Mouse (Mus musculus): ENCODE data around the gene Cfdp1.

The Cfdp1 gene

DNA sequence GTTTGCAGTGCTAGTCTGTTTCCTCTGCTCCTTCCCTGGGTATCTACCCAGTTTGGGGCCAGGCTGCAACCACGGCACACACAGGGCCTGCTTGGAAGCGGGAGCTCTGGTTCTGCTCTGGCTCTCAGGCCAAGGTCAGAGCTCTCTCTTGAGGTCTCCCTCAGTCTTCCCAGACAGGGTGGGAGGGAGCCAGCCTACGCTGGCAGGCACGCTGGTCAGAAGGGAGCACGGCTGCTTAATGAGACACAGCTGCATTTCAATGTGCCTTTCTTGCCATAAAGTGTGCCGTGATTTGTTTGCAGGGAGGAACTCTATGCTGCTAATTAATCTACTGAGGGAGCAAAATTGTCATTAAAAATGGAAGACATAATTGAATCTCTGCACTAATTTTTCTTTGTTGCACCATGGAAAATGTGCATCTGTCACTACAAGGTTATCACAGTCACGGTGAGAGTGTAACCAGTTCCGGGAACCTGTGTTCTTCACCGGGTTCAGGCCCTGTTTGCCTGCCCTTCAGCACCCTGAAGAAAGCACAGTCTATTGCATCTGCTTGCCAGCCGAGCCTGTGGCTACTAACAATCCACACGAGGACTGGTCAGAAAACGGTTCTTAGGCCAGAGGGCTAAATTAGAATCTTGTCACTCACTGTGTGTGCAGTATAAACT, 84.2 kb downstream of the Cfdp1 start:
- no peak for DNase-seq (ENCODE audit: low read depth, low spot score)

DNA sequence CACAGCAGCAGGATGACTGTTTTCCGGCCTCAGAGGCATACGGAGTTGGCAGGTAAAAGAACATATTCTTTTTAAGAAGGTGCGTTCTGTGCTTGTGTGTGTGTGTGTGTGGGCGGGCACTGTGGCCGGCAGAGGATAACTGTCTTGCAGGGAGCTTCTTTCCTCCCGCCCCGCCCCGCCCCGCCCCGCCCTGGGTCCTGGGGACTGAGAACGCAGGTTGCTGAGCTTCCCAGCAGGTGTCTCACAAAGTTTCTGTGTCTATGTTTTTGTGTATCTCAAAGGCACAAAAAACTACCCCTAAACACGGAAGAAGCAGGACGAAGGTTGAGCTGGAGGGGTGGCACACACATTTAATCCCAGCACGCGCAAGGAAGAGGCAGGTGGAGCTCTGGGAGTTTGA, 84.8 kb downstream of the Cfdp1 start:
- no peak for DNase-seq (ENCODE audit: low read depth, low spot score)

DNA sequence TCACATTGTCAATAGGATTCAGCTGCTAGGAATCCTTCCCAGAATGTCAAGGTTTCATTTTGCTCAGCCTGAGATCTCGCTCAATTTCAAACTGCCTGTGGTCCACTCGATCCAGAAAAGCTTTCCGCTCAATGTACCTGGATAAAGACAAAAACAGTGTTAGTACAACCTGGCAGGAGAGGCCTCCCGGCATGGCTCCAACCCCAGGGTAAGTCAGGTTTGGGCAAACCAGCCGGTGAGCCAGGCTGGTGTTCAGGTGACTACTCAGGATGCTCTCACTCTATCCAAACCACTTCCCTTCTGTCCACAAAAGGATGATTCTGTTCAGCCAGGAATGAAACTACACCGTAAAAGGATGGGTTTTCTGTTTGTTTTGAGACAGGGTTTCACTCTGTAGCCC, 85.4 kb downstream of the Cfdp1 start:
- DNase-seq (ENCODE audit: low read depth, low spot score) = no peak

DNA sequence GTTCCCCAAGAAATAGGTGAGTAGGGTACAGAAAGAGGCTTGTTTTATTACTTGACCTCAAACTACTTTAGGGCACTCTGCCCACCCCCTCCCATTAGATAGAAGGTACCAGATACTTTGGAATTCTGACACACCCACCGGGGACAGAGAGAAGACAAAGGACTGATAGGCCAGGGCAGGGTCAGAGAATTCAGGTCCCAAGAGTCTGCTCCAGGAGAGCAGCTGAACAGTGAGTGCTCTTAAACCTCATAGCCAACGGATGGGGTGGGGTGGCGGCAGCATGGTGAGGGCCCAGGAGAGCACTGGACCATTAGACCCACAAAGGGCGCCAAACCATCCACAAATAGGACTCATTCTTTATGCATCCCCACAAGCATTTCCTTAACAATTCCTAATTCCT, 88.5 kb downstream of the Cfdp1 start:
- DNase-seq (ENCODE audit: low read depth, low spot score) = no peak

DNA sequence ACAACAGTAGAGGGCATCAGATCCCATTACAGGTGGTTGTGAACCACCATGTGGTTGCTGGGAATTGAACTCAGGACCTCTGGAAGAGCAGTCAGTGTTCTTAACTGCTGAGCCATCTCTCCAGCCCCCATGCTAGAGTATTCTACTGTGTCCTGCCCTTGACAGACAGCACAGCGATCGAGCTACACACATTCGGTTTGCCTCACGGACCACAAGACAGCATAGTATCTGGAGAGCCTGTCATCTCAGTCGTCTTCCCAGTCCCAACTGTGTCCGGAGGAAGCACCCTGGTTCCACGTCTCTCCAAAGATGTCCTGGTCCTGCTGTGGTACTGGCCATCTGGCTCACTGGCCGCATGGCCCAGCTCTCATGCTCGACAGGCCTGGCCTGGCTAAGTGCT, 89.0 kb downstream of the Cfdp1 start:
- no peak for DNase-seq (ENCODE audit: low read depth, low spot score)

DNA sequence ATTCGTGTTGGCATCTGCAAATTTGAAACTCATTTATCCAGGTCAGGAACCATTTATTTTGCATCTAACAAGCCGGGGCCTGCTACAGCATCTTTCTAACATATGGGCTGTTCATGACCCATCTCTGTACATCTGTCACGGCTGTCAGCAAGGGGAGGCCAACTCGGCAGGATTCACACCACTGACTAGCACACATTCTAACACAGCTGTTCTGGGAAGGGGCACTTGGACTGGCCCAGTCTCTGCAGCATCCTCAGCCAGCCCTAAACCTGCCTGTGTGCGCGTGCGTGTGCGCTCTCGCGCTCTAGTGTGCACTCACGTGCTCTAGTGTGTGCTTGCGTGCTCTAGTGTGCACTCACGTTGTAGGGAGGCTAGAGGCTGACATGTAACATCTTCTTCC, 93.4 kb downstream of the Cfdp1 start:
- no peak for DNase-seq (ENCODE audit: low read depth, low spot score)

DNA sequence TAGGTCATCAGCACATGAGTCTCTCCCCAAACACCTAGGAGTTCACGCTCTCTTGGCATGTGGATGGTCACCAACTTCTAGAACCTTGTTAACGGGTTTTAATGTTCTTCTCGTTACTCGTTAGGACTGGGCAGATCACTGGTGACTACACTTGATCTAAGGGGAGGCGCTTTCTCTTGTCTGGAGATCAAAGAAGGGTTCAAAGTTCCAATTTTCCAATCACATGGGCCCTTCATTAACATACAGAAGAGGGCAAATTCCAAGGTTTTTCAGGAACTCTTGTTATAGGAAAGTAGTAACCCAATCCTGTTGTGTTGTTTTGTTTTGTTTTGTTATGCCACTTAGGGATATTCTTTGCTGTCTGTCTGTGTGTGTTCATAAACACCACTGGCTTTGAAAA, 95.3 kb downstream of the Cfdp1 start:
- DNase-seq (ENCODE audit: low read depth, low spot score) = no peak

DNA sequence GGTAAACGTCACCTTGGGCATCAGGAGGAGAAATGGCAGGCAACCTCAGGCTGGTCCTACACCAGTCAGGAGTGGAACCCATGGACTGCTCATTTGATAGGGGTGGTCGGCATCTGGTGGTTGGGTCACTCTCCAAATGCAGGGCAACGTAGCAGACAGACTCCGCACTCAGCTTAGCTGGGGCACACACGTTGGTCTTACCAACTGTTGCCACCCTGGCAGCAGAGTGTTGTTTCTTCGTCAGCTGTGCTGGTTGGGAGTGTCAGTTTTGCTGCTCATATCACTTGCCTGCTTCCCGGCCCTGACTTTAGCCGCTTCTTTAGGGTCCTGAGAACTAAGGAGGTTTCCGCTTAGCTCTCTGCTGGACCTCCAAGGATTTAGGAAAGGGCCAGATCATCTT, 96.5 kb downstream of the Cfdp1 start:
- no peak for DNase-seq (ENCODE audit: low read depth, low spot score)

DNA sequence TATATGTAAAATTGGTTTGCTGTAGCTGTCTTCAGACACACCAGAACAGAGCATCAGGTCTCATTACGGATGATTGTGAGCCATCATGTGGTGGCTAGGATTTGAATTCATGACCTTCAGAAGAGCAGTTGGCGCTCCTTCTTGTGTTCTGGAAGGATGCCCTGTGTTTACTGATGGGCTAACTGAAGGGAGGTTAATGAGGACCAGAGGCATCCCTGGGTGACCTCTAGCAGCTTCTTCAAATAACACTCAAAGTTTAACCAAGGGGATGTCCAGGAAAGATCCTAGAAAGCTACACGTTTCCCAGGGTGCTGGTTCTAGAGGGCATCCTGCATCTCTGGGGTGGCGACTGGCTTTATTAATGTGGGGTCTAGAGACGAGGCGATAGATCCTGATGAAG, 99.4 kb downstream of the Cfdp1 start:
- DNase-seq (ENCODE audit: low read depth, low spot score) = no peak

DNA sequence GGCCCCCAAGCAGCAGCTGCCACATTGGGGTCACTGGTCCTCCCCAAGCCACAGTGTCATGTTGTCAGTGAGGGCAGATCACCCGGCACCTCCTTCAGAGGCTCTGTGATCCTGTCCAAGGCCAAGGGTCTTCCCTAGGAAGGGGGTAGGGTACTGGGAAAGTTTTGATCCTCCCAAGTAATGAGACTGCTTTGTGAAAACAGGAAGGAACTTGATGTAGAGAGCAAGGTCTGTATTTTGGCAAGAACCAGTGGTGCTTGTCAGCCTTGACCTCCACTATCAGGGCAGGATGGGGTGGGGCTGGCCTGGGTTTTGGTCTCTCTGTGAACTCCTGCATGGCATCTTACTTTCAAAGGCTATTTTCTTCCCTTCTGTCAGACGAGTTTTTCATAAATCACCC, 100.0 kb downstream of the Cfdp1 start:
- DNase-seq (ENCODE audit: low read depth, low spot score) = no peak

DNA sequence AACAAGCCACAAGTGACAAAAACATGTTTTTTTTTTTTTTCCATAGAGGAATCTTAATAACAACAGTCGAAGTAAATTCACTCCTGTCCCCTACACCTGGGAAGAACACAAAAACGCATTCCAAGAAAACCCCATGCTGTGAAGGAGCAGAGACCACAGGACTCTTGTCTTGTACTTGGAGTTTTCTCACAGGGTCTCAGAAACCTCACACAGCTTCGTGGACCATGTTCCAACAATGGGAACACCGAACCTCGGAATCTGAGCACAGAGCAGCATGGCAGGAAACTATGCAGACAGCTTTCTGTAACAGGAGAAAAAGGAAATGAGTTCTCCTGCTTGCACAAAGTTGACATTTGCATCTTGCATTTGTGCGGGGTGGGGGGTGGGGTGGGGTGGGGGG, 105.3 kb downstream of the Cfdp1 start:
- DNase-seq (ENCODE audit: low read depth, low spot score) = no peak

DNA sequence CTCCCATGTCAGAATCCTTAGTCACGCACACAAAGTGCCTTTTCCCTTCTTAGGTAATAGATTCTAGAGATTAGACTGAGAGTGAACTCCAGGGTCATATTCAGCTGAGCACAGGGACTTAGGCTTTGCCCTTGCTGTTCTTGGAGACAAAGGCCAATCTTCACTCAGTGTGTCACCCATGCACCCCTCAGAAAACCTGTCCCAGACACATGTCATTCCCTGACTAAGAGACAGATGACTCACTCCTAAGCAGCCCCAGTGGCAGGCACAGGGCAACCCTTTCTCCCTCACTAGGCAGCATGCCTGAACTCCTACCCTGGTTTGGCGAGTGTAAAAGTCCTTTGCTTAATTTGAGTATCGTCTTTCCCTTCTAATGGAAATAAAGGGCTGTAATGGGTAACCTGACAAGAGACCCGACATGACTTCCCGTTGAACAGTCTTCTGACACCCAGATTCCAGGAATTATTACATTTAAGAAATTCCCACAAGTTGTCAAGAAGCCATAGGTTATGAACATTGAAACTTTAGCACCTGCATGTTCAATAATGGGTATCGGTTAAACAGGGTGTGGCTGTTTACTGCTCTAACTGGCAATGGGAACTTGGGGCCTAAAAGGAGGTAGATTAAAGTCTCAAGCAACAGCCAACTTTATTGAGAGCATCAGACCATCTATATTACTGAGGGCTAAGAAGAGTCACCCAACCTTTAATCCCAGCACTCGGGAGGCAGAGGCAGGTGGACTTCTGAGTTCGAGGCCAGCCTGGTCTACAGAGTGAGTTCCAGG, 106.0 kb downstream of the Cfdp1 start:
- no peak for DNase-seq (ENCODE audit: low read depth, low spot score)

DNA sequence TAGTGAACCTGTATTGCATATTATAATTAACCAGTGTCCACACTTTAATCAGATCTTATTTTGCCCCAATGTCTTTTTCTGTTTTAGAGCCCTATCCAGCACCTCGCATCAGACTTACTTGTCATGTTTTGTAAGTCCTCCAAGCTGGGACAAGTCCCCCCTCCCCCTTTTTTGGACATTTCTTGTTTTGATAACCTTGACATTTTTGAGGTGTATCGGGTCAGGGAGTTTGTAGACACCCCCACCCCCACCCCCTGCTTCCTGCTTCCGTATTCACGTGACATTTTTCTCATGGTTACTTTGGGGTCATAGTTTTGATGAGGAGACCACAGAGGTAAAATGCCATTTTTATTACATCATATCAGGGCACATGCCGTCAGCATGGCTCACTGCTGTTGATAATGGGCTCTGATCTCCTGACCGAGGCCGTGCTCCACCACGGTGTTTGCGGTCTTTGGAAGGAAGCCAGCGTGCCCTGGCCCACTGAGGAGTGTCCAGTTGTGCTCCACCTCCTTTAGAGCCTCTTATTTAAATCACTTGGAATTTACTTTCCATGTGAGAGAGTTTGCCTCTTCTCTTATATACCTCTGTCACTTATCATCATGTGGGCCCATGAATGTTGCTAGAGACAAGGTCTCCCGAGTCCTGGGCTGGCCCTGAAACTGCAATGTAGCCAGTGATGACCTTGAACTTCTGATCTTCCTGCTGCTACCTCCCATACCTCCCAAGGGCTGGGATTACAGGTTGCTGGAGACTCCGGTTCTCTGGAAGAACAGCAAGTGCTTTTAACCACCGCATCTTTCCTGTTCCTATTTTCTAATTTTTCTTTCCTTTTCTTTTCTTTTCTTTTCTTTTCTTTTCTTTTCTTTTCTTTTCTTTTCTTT, 107.3 kb downstream of the Cfdp1 start:
- DNase-seq (ENCODE audit: low read depth, low spot score) = no peak

DNA sequence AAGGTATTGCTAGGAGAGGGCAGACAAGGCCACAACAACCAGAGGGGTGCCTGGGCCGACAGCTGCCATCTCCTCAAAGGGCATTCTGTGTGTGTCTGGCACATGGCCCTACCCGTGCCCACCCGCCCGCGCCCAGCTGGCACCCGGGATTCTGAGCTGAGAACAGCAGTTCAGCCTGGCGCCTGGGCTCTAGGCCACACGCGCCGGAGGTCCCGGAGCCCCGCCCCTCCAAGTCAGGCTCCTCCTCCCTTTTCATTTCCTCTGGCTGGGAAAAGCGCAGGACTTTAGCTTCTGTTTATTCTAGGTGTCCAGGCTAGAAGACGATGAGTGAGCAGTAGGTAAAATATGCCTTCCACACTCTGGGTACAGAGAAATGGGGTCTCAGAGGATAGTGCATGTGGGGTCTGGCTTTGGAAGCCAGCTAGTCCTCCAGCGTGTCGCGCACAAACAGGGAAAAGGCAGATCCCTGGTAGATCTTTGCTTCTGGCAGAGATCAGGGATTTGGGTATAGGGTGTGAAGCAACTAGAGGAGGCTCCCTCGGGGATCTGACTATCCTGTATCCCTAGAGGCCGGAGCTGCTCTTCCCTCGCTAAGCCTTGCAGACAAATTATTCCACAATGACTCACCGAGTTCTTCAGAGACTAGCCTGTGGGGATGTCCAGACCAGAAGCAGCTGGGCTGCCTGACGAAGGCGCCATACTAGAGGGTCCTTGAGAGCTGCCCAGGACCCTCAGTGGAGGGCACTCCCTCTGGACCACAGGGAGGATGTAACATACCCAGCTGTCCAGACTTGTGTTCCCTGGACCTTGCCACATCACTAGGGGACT, 108.3 kb downstream of the Cfdp1 start:
- DNase-seq (ENCODE audit: low read depth, low spot score) = no peak

DNA sequence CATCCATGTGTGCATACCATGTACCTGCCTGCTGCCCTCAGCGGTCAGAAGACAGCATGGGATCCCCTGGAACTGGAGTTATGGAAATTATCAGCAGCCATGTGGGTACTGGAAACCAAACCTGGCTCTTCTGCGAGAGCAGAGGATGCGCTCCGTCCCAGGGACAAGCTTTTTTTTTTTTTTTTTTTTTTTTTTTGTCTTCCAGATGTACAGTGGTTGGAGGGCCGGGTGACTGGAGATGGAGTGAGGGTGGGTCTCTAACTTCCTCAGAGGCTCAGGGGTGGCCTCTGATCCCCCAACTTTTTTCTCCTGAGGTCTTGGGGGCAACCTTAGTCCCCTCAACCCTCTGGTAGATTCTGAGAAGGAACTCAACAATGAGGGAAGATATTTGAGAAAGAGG, 109.0 kb downstream of the Cfdp1 start:
- DNase-seq (ENCODE audit: low read depth, low spot score) = no peak

DNA sequence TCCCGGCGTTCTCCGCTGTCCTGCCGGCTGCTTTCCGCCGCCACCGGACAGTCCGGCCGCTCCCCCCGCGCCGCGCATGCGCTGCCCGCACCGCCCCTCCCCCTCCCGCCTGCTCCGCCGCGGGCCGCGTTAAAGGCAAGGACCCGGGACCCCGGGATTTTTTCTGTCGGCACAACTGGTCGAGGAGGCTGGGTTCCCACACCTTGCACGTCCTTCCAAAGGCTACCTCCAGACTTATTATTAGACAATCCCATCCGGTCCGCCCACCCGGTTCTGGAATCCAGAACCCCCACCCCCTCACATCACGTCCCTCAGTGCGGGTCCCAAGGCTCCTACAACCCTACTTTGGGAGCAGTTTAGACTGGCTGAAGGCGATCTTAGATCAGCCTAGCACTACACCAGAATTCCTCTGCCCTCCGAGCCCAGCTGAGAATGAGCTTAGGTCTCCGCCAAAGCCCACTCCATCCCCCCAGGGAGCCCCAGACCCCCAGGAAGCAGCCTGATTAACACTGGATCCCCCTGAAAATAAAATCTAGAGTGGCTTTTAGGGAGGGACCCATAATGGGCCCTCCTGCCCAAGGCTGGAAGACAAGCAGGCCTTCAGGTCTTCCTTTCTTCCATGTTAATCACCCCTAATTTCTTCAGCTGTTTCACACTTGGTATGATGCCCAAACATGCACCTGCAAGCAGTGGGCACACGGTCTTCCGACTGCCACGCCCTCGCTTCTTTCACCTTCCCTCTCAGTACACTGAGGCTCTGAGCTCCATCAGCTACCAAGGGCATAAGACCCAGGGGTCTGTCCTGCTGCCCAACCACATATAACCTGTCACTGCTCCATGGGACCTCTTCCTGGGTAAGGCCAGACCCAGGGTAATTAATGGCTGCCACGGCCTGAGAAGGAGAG, 110.0 kb downstream of the Cfdp1 start, which contains the start of gene Bcar1:
Gene Bcar1 (minus strand): TSS at position 18 of the 905 bp plus-strand sequence.
- no peak for DNase-seq (ENCODE audit: low read depth, low spot score)

DNA sequence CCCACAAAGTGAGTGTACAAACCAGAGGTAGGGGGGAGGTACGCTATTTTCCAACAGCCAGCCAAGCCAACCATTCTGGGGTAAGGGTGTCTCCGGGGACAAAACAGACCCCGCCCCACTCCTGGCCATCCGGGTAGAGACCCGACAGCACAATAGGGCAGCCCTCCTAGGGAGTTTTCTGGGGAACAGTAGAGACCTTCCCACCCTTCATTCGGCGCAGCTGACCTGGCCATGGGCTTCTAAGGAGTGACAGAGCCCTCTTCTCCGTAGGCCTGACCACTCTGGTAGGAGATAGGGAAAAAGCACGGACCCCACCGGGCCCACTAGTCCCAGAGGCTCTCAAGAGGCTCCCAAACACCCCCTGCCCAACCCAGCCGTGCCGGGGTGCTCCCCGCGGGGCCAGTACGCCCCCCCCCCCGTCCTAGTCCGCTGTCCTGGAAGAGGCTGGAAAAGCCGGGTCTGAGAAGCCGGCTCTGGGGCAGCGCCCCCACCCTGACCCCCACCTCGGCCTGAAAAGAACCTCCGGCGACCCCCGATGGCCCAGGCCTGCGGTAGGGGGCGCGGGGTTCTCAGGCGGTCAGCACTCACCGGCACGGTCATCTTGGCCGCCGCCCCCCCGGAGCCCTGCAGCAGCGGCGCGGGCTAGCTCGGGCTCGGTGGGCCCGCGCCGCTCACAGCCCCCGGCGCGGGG, 110.8 kb downstream of the Cfdp1 start:
- DNase-seq (ENCODE audit: low read depth, low spot score) = no peak

DNA sequence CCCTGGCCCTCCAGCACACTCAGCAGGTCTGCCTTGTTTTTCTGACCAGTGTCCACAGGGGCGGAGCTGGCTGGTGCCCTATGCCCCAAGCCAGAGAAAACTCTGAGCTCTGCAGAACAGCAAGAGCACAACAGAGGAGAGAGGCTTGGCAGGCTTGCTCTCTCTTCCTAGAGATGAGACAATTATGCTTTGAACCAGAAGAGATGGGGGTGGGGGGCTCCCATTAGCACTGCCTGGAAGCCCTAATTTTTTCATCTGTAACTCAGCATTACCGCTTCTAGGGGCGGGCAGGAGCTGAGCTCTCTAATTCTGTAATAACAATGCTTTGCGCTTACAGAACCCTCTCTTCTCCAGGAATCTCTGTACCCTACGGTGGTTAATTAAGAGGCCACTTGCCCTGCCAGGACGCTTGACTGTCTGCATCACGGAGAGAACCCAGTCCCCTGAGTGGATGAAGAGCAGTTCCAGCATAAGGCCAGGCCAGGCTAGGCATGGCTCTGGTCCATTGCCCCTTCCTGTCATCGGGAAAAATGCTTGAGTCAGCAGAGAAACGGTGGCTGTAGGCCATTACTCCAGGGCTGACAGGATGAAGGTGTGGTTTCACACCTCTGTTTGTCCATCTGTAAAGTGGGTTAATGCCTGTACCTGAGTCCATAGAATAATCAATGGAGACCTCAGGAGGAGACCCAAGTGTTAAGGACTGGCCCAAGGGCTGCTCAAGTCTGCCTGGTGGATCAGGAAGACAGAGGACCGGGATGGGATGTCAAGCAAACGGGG, 111.6 kb downstream of the Cfdp1 start:
- no peak for DNase-seq (ENCODE audit: low read depth, low spot score)

DNA sequence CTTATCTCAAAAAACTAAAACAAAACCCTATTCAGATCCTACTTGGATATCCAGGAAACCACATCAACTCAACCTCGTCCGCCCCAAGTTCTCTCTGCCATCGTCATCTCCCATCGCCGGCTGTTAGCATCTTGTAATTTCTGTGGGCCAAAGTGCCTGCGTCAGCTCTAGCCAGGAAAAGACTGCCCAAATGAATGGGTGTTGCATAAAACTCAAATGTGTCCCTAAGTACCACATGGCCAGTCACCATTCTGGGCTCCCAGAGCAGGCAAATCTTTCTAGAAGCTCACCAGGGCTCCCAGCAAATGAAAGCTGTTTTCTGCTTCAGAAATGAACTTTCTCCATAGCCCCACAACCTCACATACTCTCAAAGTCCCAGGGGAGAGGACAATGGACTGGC, 112.5 kb downstream of the Cfdp1 start:
- no peak for DNase-seq (ENCODE audit: low read depth, low spot score)

Data from CD4-positive helper T cell, adult 2 months (primary cell).